Mouse (Mus musculus) MEL (cell line): Measurements from ENCODE around the gene Tnks1bp1. TPM values are rescaled to one million over a fixed set of nuclear protein-coding genes. Genes with fewer than 3 reads are reported as not detected.

Source experiments
- DNase-seq: peaks from one replicate; pipeline ENCODE4 v3.0.0; 2011; ENCODE audit warnings: low read depth, low spot score
- H3K27ac ChIP-seq: 2 replicates; pipeline ENCODE4 v1.5.1; 2012; ENCODE audit warnings: low read depth, mild to moderate bottlenecking, control low read depth, low read length, moderate library complexity; ENCODE audit not compliant: control insufficient read depth
- H3K27me3 ChIP-seq, 2 experiments: fragments of 150-350 bp in 1 of 2; sonication (generic) in 1 of 2; 2 replicates each; pipeline ENCODE4 v1.6.1; 2012; ENCODE audit warnings: low read length in 2 of 2, mild to moderate bottlenecking in 2 of 2, improper control_type of control experiment in 1 of 2, moderate library complexity in 1 of 2; ENCODE audit not compliant: insufficient read depth in 2 of 2, control insufficient read depth in 1 of 2
- H3K36me3 ChIP-seq, 2 experiments: 2 replicates each; pipeline ENCODE4 v1.6.1; 2012 to 2014; ENCODE audit warnings: low read length in 2 of 2, improper control_type of control experiment in 1 of 2, inconsistent platforms in 1 of 2, mild to moderate bottlenecking in 1 of 2; ENCODE audit not compliant: insufficient read depth in 2 of 2, control insufficient read depth in 1 of 2
- H3K4me1 ChIP-seq, 2 experiments: fragments of 150-350 bp in 1 of 2; sonication (generic) in 1 of 2; 2 replicates each; pipeline ENCODE4 v1.6.1; 2012; ENCODE audit warnings: low read length in 2 of 2, improper control_type of control experiment in 1 of 2, mild to moderate bottlenecking in 1 of 2; ENCODE audit not compliant: insufficient read depth in 2 of 2, control insufficient read depth in 1 of 2
- H3K4me3 ChIP-seq, 2 experiments: fragments of 150-350 bp in 1 of 2; sonication (generic) in 1 of 2; 2 replicates each; pipeline ENCODE4 v1.5.1; 2012; ENCODE audit warnings: low read depth in 2 of 2, low read length in 2 of 2, mild to moderate bottlenecking in 2 of 2, moderate library complexity in 2 of 2, control low read depth in 1 of 2, improper control_type of control experiment in 1 of 2; ENCODE audit not compliant: control insufficient read depth in 1 of 2, insufficient read depth in 1 of 2
- H3K79me2 ChIP-seq: 2 replicates; pipeline ENCODE4 v1.6.1; 2012; ENCODE audit warnings: mild to moderate bottlenecking, low read length, moderate library complexity; ENCODE audit not compliant: control insufficient read depth, poor library complexity, insufficient read depth
- H3K9ac ChIP-seq: 2 replicates; pipeline ENCODE4 v1.6.1; 2012; ENCODE audit warnings: low read depth, mild to moderate bottlenecking, control low read depth, low read length, moderate library complexity; ENCODE audit not compliant: control insufficient read depth, poor library complexity, severe bottlenecking
- H3K9me3 ChIP-seq: fragments of 150-350 bp; sonication (generic); replicated peaks from 2 replicates; pipeline ENCODE4 v1.6.1; 2012; ENCODE audit warnings: mild to moderate bottlenecking, low read length, improper control_type of control experiment, moderate library complexity; ENCODE audit not compliant: insufficient read depth
- EP300 ChIP-seq, 2 experiments: IDR thresholded peaks; 2 replicates each; pipeline ENCODE4 v1.6.1; 2011; ENCODE audit warnings: improper control_type of control experiment in 2 of 2, low read length in 2 of 2, low read depth in 1 of 2, mild to moderate bottlenecking in 1 of 2
- GATA1 ChIP-seq: IDR thresholded peaks from 2 replicates; pipeline ENCODE4 v1.6.1; 2011; ENCODE audit warnings: low read depth, low read length, improper control_type of control experiment
- MXI1 ChIP-seq: IDR thresholded peaks from 2 replicates; pipeline ENCODE4 v1.6.1; 2011; ENCODE audit warnings: mild to moderate bottlenecking, low read depth, low read length, improper control_type of control experiment
- NELFE ChIP-seq: IDR thresholded peaks from 2 replicates; pipeline ENCODE4 v1.6.1; 2011; ENCODE audit warnings: low read depth, low read length, improper control_type of control experiment
- POLR2A ChIP-seq, 2 experiments: IDR thresholded peaks; 2 replicates each; pipeline ENCODE4 v1.6.1; 2011 to 2012; ENCODE audit warnings: low read length in 2 of 2, mild to moderate bottlenecking in 2 of 2, control low read depth in 1 of 2, improper control_type of control experiment in 1 of 2, low read depth in 1 of 2, moderate library complexity in 1 of 2; ENCODE audit not compliant: control insufficient read depth in 1 of 2, insufficient read depth in 1 of 2, poor library complexity in 1 of 2
- RCOR1 ChIP-seq: IDR thresholded peaks from 2 replicates; pipeline ENCODE4 v1.6.1; 2012; ENCODE audit warnings: low read depth, mild to moderate bottlenecking, inconsistent platforms, low read length, improper control_type of control experiment
- SMC3 ChIP-seq: IDR thresholded peaks from 2 replicates; pipeline ENCODE4 v1.6.1; 2011; ENCODE audit warnings: low read depth, low read length, improper control_type of control experiment
- TAL1 ChIP-seq: IDR thresholded peaks from 2 replicates; pipeline ENCODE4 v1.6.1; 2012; ENCODE audit warnings: mild to moderate bottlenecking, inconsistent platforms, low read length, moderate library complexity, mixed read lengths
- TBP ChIP-seq: IDR thresholded peaks from 2 replicates; pipeline ENCODE4 v1.8.0; 2011; ENCODE audit warnings: low read depth, low read length, improper control_type of control experiment
- TCF12 ChIP-seq: IDR thresholded peaks from 2 replicates; pipeline ENCODE4 v1.6.1; 2014; ENCODE audit warnings: low read depth, mild to moderate bottlenecking, inconsistent platforms, low read length, improper control_type of control experiment, moderate library complexity
- USF2 ChIP-seq, 2 experiments: IDR thresholded peaks; 2 replicates each; pipeline ENCODE4 v1.6.1; 2011 to 2012; ENCODE audit warnings: improper control_type of control experiment in 2 of 2, low read length in 2 of 2, borderline replicate concordance in 1 of 2, inconsistent platforms in 1 of 2, low read depth in 1 of 2, mild to moderate bottlenecking in 1 of 2; ENCODE audit not compliant: insufficient read depth in 1 of 2
- ZC3H11A ChIP-seq: IDR thresholded peaks from 2 replicates; pipeline ENCODE4 v1.6.1; 2012; ENCODE audit warnings: low read depth, mild to moderate bottlenecking, inconsistent platforms, low read length, improper control_type of control experiment
- ZMIZ1 ChIP-seq: IDR thresholded peaks from 2 replicates; pipeline ENCODE4 v1.6.1; 2012; ENCODE audit warnings: low read depth, mild to moderate bottlenecking, inconsistent platforms, low read length, improper control_type of control experiment, moderate library complexity
- polyA plus RNA-seq, 2 experiments: library from polyadenylated mRNA; stranded (reverse) in 1 of 2; unstranded in 1 of 2; fragments of >175 nt in 1 of 2; fragments of >200 nt in 1 of 2; gene quantifications; 2 replicates each; pipeline versions ENCODE4 v1.2.1 to v1.2.4; 2012; ENCODE audit warnings: low replicate concordance in 2 of 2, low read depth in 1 of 2; ENCODE audit not compliant: insufficient read length in 2 of 2, insufficient read depth in 1 of 2, missing spikeins in 1 of 2
- total RNA-seq: library from RNA; depleted of rRNA; stranded (reverse); fragments of 300-350 nt; gene quantifications from 2 replicates; pipeline ENCODE4 v1.2.3, GENCODE M21; 2012

Tnks1bp1 gene
- total and polyA plus RNA-seq, 3 experiments = 5.5 to 9.9 TPM; not detected in 1

GRCm38 (mm10) chr2:85050001-85050634, 2.3 kb downstream of the Tnks1bp1 start:
- Histone ChIP-seq H3K9ac (no peak overlapping the region), H3K9me3 (no peaks in the 10 kb centered on the region), H3K79me2 (no peaks in the 10 kb centered on the region; the same call in 1 of the 2 replicates), H3K27ac (no peak overlapping the region), H3K27me3 (no peaks in the 10 kb centered on the region), H3K36me3 (peaks cover 4 to 7% of the 10 kb centered on the region in 2 experiments; a peak in 3 of 4 replicates), H3K4me3 (no peak overlapping the region), H3K4me1 (peaks cover 0 to 4% of the 10 kb centered on the region in 2 experiments; a peak in 2 of 4 replicates)
- DNase-seq = no peak
- TF ChIP-seq TBP (no peak), TAL1 (no peak), ZMIZ1 (no peak), RCOR1 (no peak)

GRCm38 (mm10) chr2:85050746-85051145, 2.9 kb downstream of the Tnks1bp1 start:
- Histone ChIP-seq H3K9ac (no peak overlapping the region), H3K4me1 (peaks cover 0 to 4% of the 10 kb centered on the region in 2 experiments; a peak in 2 of 4 replicates), H3K79me2 (no peaks in the 10 kb centered on the region; the same call in 1 of the 2 replicates), H3K9me3 (no peaks in the 10 kb centered on the region), H3K36me3 (peaks cover 3 to 4% of the 10 kb centered on the region in 2 experiments; a peak in 3 of 4 replicates), H3K27me3 (no peaks in the 10 kb centered on the region), H3K4me3 (no peak overlapping the region), H3K27ac (no peak overlapping the region)
- TF ChIP-seq ZC3H11A (no peak), GATA1 (no peak), SMC3 (no peak), USF2 (IDR thresholded peaks at IDR 0.05; ENCODE audit: borderline replicate concordance in 1 of 2, insufficient read depth in 1 of 2, low read depth in 1 of 2, low read length in 2 of 2) (no peak)
- no peak for DNase-seq

- H3K9ac ChIP-seq = no peak overlapping the region
- no peak for DNase-seq
- H3K27ac ChIP-seq = no peak overlapping the region
- TF ChIP-seq EP300 (IDR thresholded peaks at IDR 0.05; ENCODE audit: low read depth in 1 of 2, low read length in 2 of 2) (no peak), TCF12 (no peak), MXI1 (no peak), NELFE (no peak), POLR2A (IDR thresholded peaks at IDR 0.05; ENCODE audit: control insufficient read depth in 1 of 2, insufficient read depth in 1 of 2, low read depth in 1 of 2, low read length in 2 of 2, poor library complexity in 1 of 2) (no peak)
- H3K4me3 ChIP-seq = no peak overlapping the region
- no peaks in the 10 kb centered on the region for H3K9me3 ChIP-seq
- H3K36me3 ChIP-seq = no peaks in the 10 kb centered on the region; a peak in 1 of 4 replicates
- no peaks in the 10 kb centered on the region for H3K27me3 ChIP-seq
- H3K4me1 ChIP-seq = peaks cover 0 to 4% of the 10 kb centered on the region in 2 experiments; a peak in 2 of 4 replicates
- H3K79me2 ChIP-seq = no peaks in the 10 kb centered on the region; the same call in 1 of the 2 replicates
These were observed 5.5 kb downstream of the Tnks1bp1 start for GRCm38 (mm10) chr2:85053192-85053816.
